Mouse (Mus musculus): ENCODE results near the gene Agt. TPM values are rescaled to one million over a fixed set of nuclear protein-coding genes. Genes with fewer than 3 reads are reported as not detected.

Gene Agt
- polyA plus RNA-seq, 1 experiment from 2014 or later: not detected

DNA sequence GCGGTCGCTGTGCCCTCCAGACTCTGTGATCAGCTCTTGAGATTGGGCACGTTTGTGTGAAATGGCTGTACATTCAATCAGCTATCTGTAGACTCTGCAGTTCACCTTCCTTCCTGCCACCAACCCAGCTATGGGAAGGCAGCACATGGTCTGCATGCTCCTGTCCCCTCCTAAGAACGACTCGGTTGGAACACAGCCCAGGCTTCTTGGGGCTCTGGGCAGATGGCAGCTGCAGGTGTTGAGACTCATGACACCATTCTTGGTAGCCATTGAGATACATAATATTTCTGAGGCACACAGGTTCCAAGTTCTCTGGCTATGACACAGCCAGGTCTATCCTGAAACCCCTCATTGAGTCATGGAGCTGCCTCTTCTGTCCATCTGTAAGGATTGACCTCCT is 26.2 kb downstream of the Agt start:
- 94% methylated on average over 5 of the region's 5 CpGs for WGBS
- H3K4me3 ChIP-seq (ENCODE audit: low read depth, low read length): no peak overlapping the region
- no peaks in the 10 kb centered on the region for H3K9me3 ChIP-seq (ENCODE audit: control insufficient read depth, low read length)
- H3K4me1 ChIP-seq (ENCODE audit: control insufficient read depth, insufficient read depth, low read length): no peaks in the 10 kb centered on the region
- H3K27ac ChIP-seq (ENCODE audit: low read depth, low read length): no peak overlapping the region
- H3K4me2 ChIP-seq: no peak overlapping the region
- no peak for DNase-seq (ENCODE audit: low spot score, missing footprints)
- ATAC-seq (ENCODE audit: low FRiP score): no peak
- no peaks in the 10 kb centered on the region for H3K27me3 ChIP-seq (ENCODE audit: control insufficient read depth, insufficient read depth, low read length)
- no peak overlapping the region for H3K9ac ChIP-seq (ENCODE audit: low read length)
- H3K36me3 ChIP-seq (ENCODE audit: control insufficient read depth, insufficient read depth, low read length): peaks cover 16% of the 10 kb centered on the region

- H3K4me1 ChIP-seq (ENCODE audit: control insufficient read depth, insufficient read depth, low read length): no peaks in the 10 kb centered on the region
- DNase-seq (ENCODE audit: low spot score, missing footprints) (no peak), ATAC-seq (ENCODE audit: low FRiP score) (no peak)
- 94% methylated on average over 4 of the region's 4 CpGs for WGBS
- H3K27ac ChIP-seq (ENCODE audit: low read depth, low read length): no peak overlapping the region
- H3K36me3 ChIP-seq (ENCODE audit: control insufficient read depth, insufficient read depth, low read length): peaks cover 16% of the 10 kb centered on the region
- H3K4me2 ChIP-seq: no peak overlapping the region
- H3K9ac ChIP-seq (ENCODE audit: low read length): no peak overlapping the region
- no peaks in the 10 kb centered on the region for H3K9me3 ChIP-seq (ENCODE audit: control insufficient read depth, low read length)
- H3K27me3 ChIP-seq (ENCODE audit: control insufficient read depth, insufficient read depth, low read length): no peaks in the 10 kb centered on the region
- H3K4me3 ChIP-seq (ENCODE audit: low read depth, low read length): no peak overlapping the region
Observed at GRCm38 (mm10) chr8:124542001-124542400, 27.5 kb downstream of the Agt start.

DNA sequence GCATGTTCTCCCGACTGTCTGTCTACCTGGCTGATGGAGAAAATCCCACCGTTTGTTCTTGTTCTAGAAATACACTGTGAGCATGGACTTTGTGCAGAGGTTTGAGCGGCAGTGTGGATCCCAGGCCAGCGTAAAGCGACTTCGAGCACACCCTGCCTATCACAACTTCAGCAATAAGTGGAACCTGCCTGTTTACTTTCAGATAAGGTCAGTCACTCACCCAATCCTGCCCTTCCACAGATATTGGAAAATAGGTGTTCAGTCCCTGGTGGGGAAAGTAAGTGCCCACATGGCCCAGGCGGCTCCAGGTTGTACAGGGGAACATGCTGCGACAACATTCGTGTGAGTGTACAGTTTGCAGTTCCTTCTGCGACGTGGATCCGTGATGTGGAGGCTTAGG is 28.6 kb downstream of the Agt start:
- ATAC-seq (ENCODE audit: low FRiP score) (no peak), DNase-seq (ENCODE audit: low spot score, missing footprints) (no peak)
- Histone ChIP-seq H3K36me3 (ENCODE audit: control insufficient read depth, insufficient read depth, low read length) (peaks cover 16% of the 10 kb centered on the region), H3K4me3 (ENCODE audit: low read depth, low read length) (no peak overlapping the region), H3K27me3 (ENCODE audit: control insufficient read depth, insufficient read depth, low read length) (no peaks in the 10 kb centered on the region), H3K9ac (ENCODE audit: low read length) (no peak overlapping the region), H3K4me1 (ENCODE audit: control insufficient read depth, insufficient read depth, low read length) (no peaks in the 10 kb centered on the region), H3K4me2 (no peak overlapping the region), H3K9me3 (ENCODE audit: control insufficient read depth, low read length) (no peaks in the 10 kb centered on the region), H3K27ac (ENCODE audit: low read depth, low read length) (no peak overlapping the region)
- 96% methylated on average over 12 of the region's 12 CpGs for WGBS

- Histone ChIP-seq H3K27me3 (ENCODE audit: control insufficient read depth, insufficient read depth, low read length) (no peaks in the 10 kb centered on the region), H3K27ac (ENCODE audit: low read depth, low read length) (no peak overlapping the region), H3K9me3 (ENCODE audit: control insufficient read depth, low read length) (no peaks in the 10 kb centered on the region), H3K4me1 (ENCODE audit: control insufficient read depth, insufficient read depth, low read length) (no peaks in the 10 kb centered on the region), H3K9ac (ENCODE audit: low read length) (no peak overlapping the region), H3K4me2 (no peak overlapping the region), H3K4me3 (ENCODE audit: low read depth, low read length) (no peak overlapping the region), H3K36me3 (ENCODE audit: control insufficient read depth, insufficient read depth, low read length) (peaks cover 7% of the 10 kb centered on the region)
- 91% methylated on average over 5 of the region's 5 CpGs for WGBS
- ATAC-seq (ENCODE audit: low FRiP score) (no peak), DNase-seq (ENCODE audit: low spot score, missing footprints) (no peak)
Observed at GRCm38 (mm10) chr8:124535451-124535850, 34.1 kb downstream of the Agt start.

DNA sequence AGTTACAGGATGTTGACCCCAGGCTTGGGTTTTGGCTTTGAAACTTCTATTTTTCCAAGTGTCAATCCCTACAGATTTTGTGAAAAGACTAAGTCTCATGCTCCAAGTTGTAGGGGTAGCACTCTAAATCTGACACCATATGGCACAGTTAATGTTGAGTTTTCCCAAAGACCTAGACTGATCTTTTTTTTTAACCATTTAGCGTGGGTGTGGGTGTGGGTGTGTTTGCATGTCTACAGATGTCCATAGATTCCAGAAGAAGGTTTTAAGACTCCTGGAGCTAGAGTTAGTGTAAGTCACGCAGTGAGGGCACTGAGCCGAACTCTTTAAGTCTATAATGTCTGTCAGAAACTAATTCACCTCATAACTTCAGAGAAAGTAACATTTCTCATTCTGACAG is 36.9 kb downstream of the Agt start:
- Histone ChIP-seq H3K4me1 (ENCODE audit: control insufficient read depth, insufficient read depth, low read length) (no peaks in the 10 kb centered on the region), H3K4me2 (no peak overlapping the region), H3K27me3 (ENCODE audit: control insufficient read depth, insufficient read depth, low read length) (no peaks in the 10 kb centered on the region), H3K36me3 (ENCODE audit: control insufficient read depth, insufficient read depth, low read length) (peaks cover 7% of the 10 kb centered on the region), H3K4me3 (ENCODE audit: low read depth, low read length) (no peak overlapping the region), H3K9ac (ENCODE audit: low read length) (no peak overlapping the region), H3K27ac (ENCODE audit: low read depth, low read length) (no peak overlapping the region), H3K9me3 (ENCODE audit: control insufficient read depth, low read length) (no peaks in the 10 kb centered on the region)
- no peak for ATAC-seq (ENCODE audit: low FRiP score)
- WGBS: 96% methylated on average over 3 of the region's 3 CpGs
- no peak for DNase-seq (ENCODE audit: low spot score, missing footprints)

GRCm38 (mm10) chr8:124530996-124531395 is 38.5 kb downstream of the Agt start:
- H3K9me3 ChIP-seq (ENCODE audit: control insufficient read depth, low read length): no peaks in the 10 kb centered on the region
- WGBS: 86% methylated on average over 4 of the region's 4 CpGs

GRCm38 (mm10) chr8:124530556-124530955 is 39.0 kb downstream of the Agt start:
- Histone ChIP-seq H3K4me2 (no peak overlapping the region), H3K9me3 (ENCODE audit: control insufficient read depth, low read length) (no peaks in the 10 kb centered on the region), H3K27me3 (ENCODE audit: control insufficient read depth, insufficient read depth, low read length) (no peaks in the 10 kb centered on the region), H3K4me3 (ENCODE audit: low read depth, low read length) (no peak overlapping the region), H3K9ac (ENCODE audit: low read length) (no peak overlapping the region), H3K4me1 (ENCODE audit: control insufficient read depth, insufficient read depth, low read length) (no peaks in the 10 kb centered on the region), H3K36me3 (ENCODE audit: control insufficient read depth, insufficient read depth, low read length) (peaks cover 7% of the 10 kb centered on the region; the same call in 1 of the 2 replicates), H3K27ac (ENCODE audit: low read depth, low read length) (no peak overlapping the region)
- ATAC-seq (ENCODE audit: low FRiP score) (no peak), DNase-seq (ENCODE audit: low spot score, missing footprints) (no peak)
- 93% methylated on average over 7 of the region's 7 CpGs for WGBS

More at GRCm38 (mm10) chr8:124530996-124531395, 38.5 kb downstream of the Agt start:
- H3K4me1 ChIP-seq (ENCODE audit: control insufficient read depth, insufficient read depth, low read length): no peaks in the 10 kb centered on the region
- H3K4me2 ChIP-seq: no peak overlapping the region
- DNase-seq (ENCODE audit: low spot score, missing footprints) (no peak), ATAC-seq (ENCODE audit: low FRiP score) (no peak)
- peaks cover 7% of the 10 kb centered on the region; the same call in 1 of the 2 replicates for H3K36me3 ChIP-seq (ENCODE audit: control insufficient read depth, insufficient read depth, low read length)
- no peak overlapping the region for H3K27ac ChIP-seq (ENCODE audit: low read depth, low read length)
- no peak overlapping the region for H3K9ac ChIP-seq (ENCODE audit: low read length)
- no peaks in the 10 kb centered on the region for H3K27me3 ChIP-seq (ENCODE audit: control insufficient read depth, insufficient read depth, low read length)
- no peak overlapping the region for H3K4me3 ChIP-seq (ENCODE audit: low read depth, low read length)

GRCm38 (mm10) chr8:124530076-124530475 is 39.4 kb downstream of the Agt start:
- H3K9ac ChIP-seq (ENCODE audit: low read length): no peak overlapping the region
- no peaks in the 10 kb centered on the region for H3K4me1 ChIP-seq (ENCODE audit: control insufficient read depth, insufficient read depth, low read length)
- no peak overlapping the region for H3K4me3 ChIP-seq (ENCODE audit: low read depth, low read length)
- ATAC-seq (ENCODE audit: low FRiP score) (no peak), DNase-seq (ENCODE audit: low spot score, missing footprints) (no peak)
- no peaks in the 10 kb centered on the region for H3K27me3 ChIP-seq (ENCODE audit: control insufficient read depth, insufficient read depth, low read length)
- no peak overlapping the region for H3K4me2 ChIP-seq
- H3K36me3 ChIP-seq (ENCODE audit: control insufficient read depth, insufficient read depth, low read length): 0 out of 2 replicates have a peak, but pooled peaks cover 6% of the 10 kb centered on the region
- no peak overlapping the region for H3K27ac ChIP-seq (ENCODE audit: low read depth, low read length)
- 94% methylated on average over 14 of the region's 14 CpGs for WGBS
- no peaks in the 10 kb centered on the region for H3K9me3 ChIP-seq (ENCODE audit: control insufficient read depth, low read length)

DNA sequence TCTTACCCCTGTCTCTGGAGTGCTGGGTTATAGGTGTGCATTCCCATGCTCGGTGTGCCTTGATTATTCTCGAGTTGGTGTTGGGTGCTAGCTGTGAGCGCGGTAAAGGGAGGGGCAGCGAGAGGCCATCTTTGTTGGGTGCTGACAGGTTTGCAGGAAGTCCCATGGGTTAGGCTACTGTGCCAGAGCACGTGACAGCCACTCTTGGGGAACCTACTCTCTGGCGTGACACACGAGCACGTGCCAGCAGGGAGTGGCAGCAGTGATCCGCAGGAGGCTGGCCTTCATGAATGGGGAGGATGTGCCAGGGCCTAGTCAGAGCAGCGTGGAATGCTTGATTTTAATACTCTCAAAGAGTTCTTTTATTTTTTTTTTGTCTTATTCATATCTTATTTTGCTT is 43.2 kb downstream of the Agt start:
- WGBS: 92% methylated on average over 11 of the region's 11 CpGs

GRCm38 (mm10) chr8:124521946-124522345 is 47.6 kb downstream of the Agt start:
- no peaks in the 10 kb centered on the region for H3K27me3 ChIP-seq (ENCODE audit: control insufficient read depth, insufficient read depth, low read length)
- H3K9me3 ChIP-seq (ENCODE audit: control insufficient read depth, low read length): no peaks in the 10 kb centered on the region
- ATAC-seq (ENCODE audit: low FRiP score): no peak
- no peak overlapping the region for H3K27ac ChIP-seq (ENCODE audit: low read depth, low read length)
- H3K4me1 ChIP-seq (ENCODE audit: control insufficient read depth, insufficient read depth, low read length): peaks cover 11% of the 10 kb centered on the region
- no peaks in the 10 kb centered on the region for H3K36me3 ChIP-seq (ENCODE audit: control insufficient read depth, insufficient read depth, low read length)
- no peak overlapping the region for H3K9ac ChIP-seq (ENCODE audit: low read length)
- 95% methylated on average over 6 of the region's 6 CpGs for WGBS
- DNase-seq (ENCODE audit: low spot score, missing footprints): no peak
- peak overlapping the region; percentile 88 for H3K4me2 ChIP-seq
- 0 out of 2 replicates have a peak overlapping the region, but pooled peaks have one; percentile 90 for H3K4me3 ChIP-seq (ENCODE audit: low read depth, low read length)

More for the DNA sequence above, 43.2 kb downstream of the Agt start:
- no peaks in the 10 kb centered on the region for H3K9me3 ChIP-seq (ENCODE audit: control insufficient read depth, low read length)
- no peak overlapping the region for H3K4me2 ChIP-seq
- DNase-seq (ENCODE audit: low spot score, missing footprints): no peak
- ATAC-seq (ENCODE audit: low FRiP score): no peak
- no peaks in the 10 kb centered on the region for H3K27me3 ChIP-seq (ENCODE audit: control insufficient read depth, insufficient read depth, low read length)
- no peak overlapping the region for H3K9ac ChIP-seq (ENCODE audit: low read length)
- H3K27ac ChIP-seq (ENCODE audit: low read depth, low read length): no peak overlapping the region
- H3K4me1 ChIP-seq (ENCODE audit: control insufficient read depth, insufficient read depth, low read length): peaks cover 9% of the 10 kb centered on the region
- H3K4me3 ChIP-seq (ENCODE audit: low read depth, low read length): no peak overlapping the region
- H3K36me3 ChIP-seq (ENCODE audit: control insufficient read depth, insufficient read depth, low read length): no peaks in the 10 kb centered on the region
